Mouse (Mus musculus): ENCODE data around the gene Fdxacb1.

GRCm38 (mm10) chr9:50742744-50743143 is 25.3 kb upstream of the Fdxacb1 start:
- TF ChIP-seq CTCF (IDR thresholded peaks at IDR 0.05) (no peak), EP300 (IDR thresholded peaks at IDR 0.05) (no peak)
